Mouse (Mus musculus): Measurements from ENCODE around the gene Gm49776. TPM values are rescaled to one million over a fixed set of nuclear protein-coding genes. Genes with fewer than 3 reads are reported as not detected.
"Not testable (repeated sequence)": the region's sequence is repeated elsewhere in the genome, so short reads cannot be mapped to it uniquely, and the experiment has no call there.

The Gm49776 gene
- polyA plus RNA-seq, 1 experiment from 2014 or later, result not detected

DNA sequence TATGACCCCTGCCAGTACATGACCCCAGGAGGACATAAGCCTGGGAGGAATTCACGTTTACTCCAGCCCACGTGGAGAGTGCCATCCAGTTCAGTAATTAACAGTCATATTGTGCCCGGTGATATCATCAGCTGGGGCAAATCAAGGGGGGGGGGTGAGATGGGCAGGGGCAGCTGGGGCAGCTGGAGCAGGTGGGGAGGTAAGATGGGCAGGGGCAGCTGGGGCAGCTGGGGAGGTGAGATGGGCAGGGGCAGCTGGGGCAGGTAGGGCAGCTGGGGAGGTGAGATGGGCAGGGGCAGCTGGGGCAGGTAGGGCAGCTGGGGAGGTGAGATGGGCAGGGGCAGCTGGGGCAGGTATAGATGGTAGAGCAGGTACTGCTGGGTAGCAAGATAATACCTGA is 62.6 kb downstream of the Gm49776 start:
- H3K9me3 ChIP-seq (replicated peaks); H3K27me3 ChIP-seq (replicated peaks); ATAC-seq; H3K4me3 ChIP-seq; H3K27ac ChIP-seq; H3K4me2 ChIP-seq; H3K36me3 ChIP-seq; H3K9ac ChIP-seq; H3K4me1 ChIP-seq: not testable (repeated sequence)
- WGBS (ENCODE audit: insufficient replicate concordance), result 57% methylated on average over 3 of the region's 3 CpGs

MicroRNAs encoded within 50 kb of the gene (microRNA counts, 519-probe panel; counts per million panel counts)
- microRNA mmu-miR-1306, result 582 counts per million, percentile 70 among the panel's probes with 10 or more counts

Small RNAs within 50 kb of the gene (microRNA-seq; reads per million reads assigned to microRNA genes)
- gene Gm24572 (6.0 reads per million, percentile 11 among the genes with 10 or more reads in this experiment), gene Mir1306 (346 reads per million, percentile 63 among the genes with 10 or more reads in this experiment)

Other genes with a start within 250 kb of the Gm49776 start
- gene Dgcr6, start 205.5 kb downstream of the Gm49776 start, polyA plus RNA-seq (2016; fragmentation: Nextera tagmentation; extraction: Ambion mirVana), result 40.4 and 40.5 TPM in 2 replicates
- gene Prodh, start 168.1 kb downstream of the Gm49776 start, polyA plus RNA-seq (2016; fragmentation: Nextera tagmentation; extraction: Ambion mirVana), result 8.6 and 10.1 TPM in 2 replicates
- 0.65 and 0.68 TPM in 2 replicates for gene Rtn4r, start 130.7 kb downstream of the Gm49776 start, polyA plus RNA-seq (2016; fragmentation: Nextera tagmentation; extraction: Ambion mirVana)
- gene Ccdc188, start 40.4 kb downstream of the Gm49776 start, polyA plus RNA-seq (2016; fragmentation: Nextera tagmentation; extraction: Ambion mirVana), result not detected in 2 replicates
- gene Zdhhc8, start 23.2 kb downstream of the Gm49776 start, polyA plus RNA-seq (2016; fragmentation: Nextera tagmentation; extraction: Ambion mirVana), result 4.3 and 4.9 TPM in 2 replicates
- 88.8 and 96.5 TPM in 2 replicates for gene Trmt2a, start 9.6 kb downstream of the Gm49776 start, polyA plus RNA-seq (2016; fragmentation: Nextera tagmentation; extraction: Ambion mirVana)
- gene Ranbp1, start 9.6 kb downstream of the Gm49776 start, polyA plus RNA-seq (2016; fragmentation: Nextera tagmentation; extraction: Ambion mirVana), result 595 and 610 TPM in 2 replicates
- gene Dgcr8, start 30.9 kb upstream of the Gm49776 start, polyA plus RNA-seq (2016; fragmentation: Nextera tagmentation; extraction: Ambion mirVana), result 17.1 and 19.0 TPM in 2 replicates
- 76.3 and 79.3 TPM in 2 replicates for gene Tango2, start 89.8 kb upstream of the Gm49776 start, polyA plus RNA-seq (2016; fragmentation: Nextera tagmentation; extraction: Ambion mirVana)
- gene Arvcf, start 89.9 kb upstream of the Gm49776 start, polyA plus RNA-seq (2016; fragmentation: Nextera tagmentation; extraction: Ambion mirVana), result 12.6 and 12.9 TPM in 2 replicates
- gene Txnrd2, start 168.1 kb upstream of the Gm49776 start, polyA plus RNA-seq (2016; fragmentation: Nextera tagmentation; extraction: Ambion mirVana), result 106 and 107 TPM in 2 replicates
- gene Comt, start 168.5 kb upstream of the Gm49776 start, polyA plus RNA-seq (2016; fragmentation: Nextera tagmentation; extraction: Ambion mirVana), result 113 and 120 TPM in 2 replicates
- 14.0 and 15.0 TPM in 2 replicates for gene Gnb1l, start 240.4 kb upstream of the Gm49776 start, polyA plus RNA-seq (2016; fragmentation: Nextera tagmentation; extraction: Ambion mirVana)
- 1.3 and 1.7 TPM in 2 replicates for gene Rtl10, start 240.6 kb upstream of the Gm49776 start, polyA plus RNA-seq (2016; fragmentation: Nextera tagmentation; extraction: Ambion mirVana)